Mouse (Mus musculus): ENCODE results near the gene Dspp. TPM values are rescaled to one million over a fixed set of nuclear protein-coding genes. Genes with fewer than 3 reads are reported as not detected.

The Dspp gene
- total and polyA plus RNA-seq, 3 experiments = not detected

GRCm38 (mm10) chr5:104183743-104184142 lies 13.2 kb downstream of the Dspp start:
- dilution Hi-C loops (cut with MboI; ENCODE audit: extremely low pct_ligation_motif_present, extremely low pct_unique_long_range_greater_than_20kb, low sequenced_read_pairs) = no loop called here
- no peaks in the 10 kb centered on the region for H3K27me3 ChIP-seq (replicated peaks)
- peaks cover 5% of the 10 kb centered on the region for H3K9me3 ChIP-seq (replicated peaks; ENCODE audit: low read length)
- H3K36me3 ChIP-seq (replicated peaks in 1 of 2; ENCODE audit: control insufficient read depth in 1 of 2, insufficient read depth in 1 of 2, low read length in 1 of 2) = no peaks in the 10 kb centered on the region
- no peak overlapping the region for H3K9ac ChIP-seq (ENCODE audit: insufficient read depth, low read depth)
- H3K4me1 ChIP-seq (ENCODE audit: control insufficient read depth in 1 of 2, insufficient read depth in 2 of 2) = no peaks in the 10 kb centered on the region
- in situ Hi-C loops (cut with MboI; ENCODE audit: low pct_ligation_motif_present, low pct_unique_long_range_greater_than_20kb, low sequenced_read_pairs) = no loop called here
- no peak overlapping the region for H3K4me2 ChIP-seq (ENCODE audit: insufficient read depth, low read depth, poor library complexity, severe bottlenecking)
- no peak overlapping the region for H3K27ac ChIP-seq (ENCODE audit: insufficient read depth, low read depth)
- H3K4me3 ChIP-seq (replicated peaks in 1 of 3; ENCODE audit: low read depth in 2 of 3, low read length in 2 of 3, poor library complexity in 1 of 3) = no peak overlapping the region
- TF ChIP-seq E2F4 (IDR thresholded peaks at IDR 0.05; ENCODE audit: insufficient replicate concordance, low read depth, low read length) (no peak), ZKSCAN1 (IDR thresholded peaks at IDR 0.05; ENCODE audit: borderline replicate concordance, low read depth, low read length) (no peak), HCFC1 (IDR thresholded peaks at IDR 0.05; ENCODE audit: low read depth, low read length) (no peak), USF1 (IDR thresholded peaks at IDR 0.05; ENCODE audit: low read depth, low read length) (no peak), BHLHE40 (IDR thresholded peaks at IDR 0.05; ENCODE audit: low read depth, low read length) (no peak), ZNF384 (IDR thresholded peaks at IDR 0.05; ENCODE audit: low read depth, low read length) (no peak), SMC3 (IDR thresholded peaks at IDR 0.05; ENCODE audit: low read depth, low read length) (no peak)
- no peaks in the 10 kb centered on the region for H3K79me2 ChIP-seq (replicated peaks; ENCODE audit: control insufficient read depth, extremely low read depth, insufficient read depth, poor library complexity, severe bottlenecking)
- DNase-seq (ENCODE audit: extremely low read depth) = no peak

- H3K27me3 ChIP-seq (replicated peaks) = no peaks in the 10 kb centered on the region
- no peak overlapping the region for H3K4me2 ChIP-seq (ENCODE audit: insufficient read depth, low read depth, poor library complexity, severe bottlenecking)
- no peaks in the 10 kb centered on the region for H3K36me3 ChIP-seq (replicated peaks in 1 of 2; ENCODE audit: control insufficient read depth in 1 of 2, insufficient read depth in 1 of 2, low read length in 1 of 2)
- H3K79me2 ChIP-seq (replicated peaks; ENCODE audit: control insufficient read depth, extremely low read depth, insufficient read depth, poor library complexity, severe bottlenecking) = no peaks in the 10 kb centered on the region
- TF ChIP-seq ETS1 (conservative IDR thresholded peaks at IDR 0.05; ENCODE audit: low read depth, low read length) = no peak
- TF ChIP-seq ZKSCAN1 (IDR thresholded peaks at IDR 0.05; ENCODE audit: borderline replicate concordance, low read depth, low read length) = no peak
- no peak for TF ChIP-seq PAX5 (IDR thresholded peaks at IDR 0.05; ENCODE audit: low read length)
- no peak for TF ChIP-seq E2F4 (IDR thresholded peaks at IDR 0.05; ENCODE audit: insufficient replicate concordance, low read depth, low read length)
- no peak for TF ChIP-seq BHLHE40 (IDR thresholded peaks at IDR 0.05; ENCODE audit: low read depth, low read length)
- TF ChIP-seq MAZ (IDR thresholded peaks at IDR 0.05; ENCODE audit: low read depth, low read length) = no peak
- no peak for TF ChIP-seq TCF12 (IDR thresholded peaks at IDR 0.05; ENCODE audit: low read depth, low read length)
- no peak overlapping the region for H3K27ac ChIP-seq (ENCODE audit: insufficient read depth, low read depth)
- H3K4me1 ChIP-seq (ENCODE audit: control insufficient read depth in 1 of 2, insufficient read depth in 2 of 2) = no peaks in the 10 kb centered on the region
- DNase-seq (ENCODE audit: extremely low read depth) = no peak
- in situ Hi-C loops (cut with MboI; ENCODE audit: low pct_ligation_motif_present, low pct_unique_long_range_greater_than_20kb, low sequenced_read_pairs) = no loop called here
- no peak overlapping the region for H3K9ac ChIP-seq (ENCODE audit: insufficient read depth, low read depth)
- H3K4me3 ChIP-seq (replicated peaks in 1 of 3; ENCODE audit: low read depth in 2 of 3, low read length in 2 of 3, poor library complexity in 1 of 3) = no peak overlapping the region
- dilution Hi-C loops (cut with MboI; ENCODE audit: extremely low pct_ligation_motif_present, extremely low pct_unique_long_range_greater_than_20kb, low sequenced_read_pairs) = no loop called here
- H3K9me3 ChIP-seq (replicated peaks; ENCODE audit: low read length) = peaks cover 2% of the 10 kb centered on the region
These were observed 16.8 kb downstream of the Dspp start for GRCm38 (mm10) chr5:104187281-104187680.

GRCm38 (mm10) chr5:104195086-104195485 lies 24.6 kb downstream of the Dspp start:
- Histone ChIP-seq H3K4me2 (ENCODE audit: insufficient read depth, low read depth, poor library complexity, severe bottlenecking) (no peak overlapping the region), H3K4me1 (ENCODE audit: control insufficient read depth in 1 of 2, insufficient read depth in 2 of 2) (no peaks in the 10 kb centered on the region), H3K27me3 (replicated peaks) (no peaks in the 10 kb centered on the region), H3K79me2 (replicated peaks; ENCODE audit: control insufficient read depth, extremely low read depth, insufficient read depth, poor library complexity, severe bottlenecking) (no peaks in the 10 kb centered on the region), H3K9me3 (replicated peaks; ENCODE audit: low read length) (no peaks in the 10 kb centered on the region), H3K36me3 (replicated peaks in 1 of 2; ENCODE audit: control insufficient read depth in 1 of 2, insufficient read depth in 1 of 2, low read length in 1 of 2) (no peaks in the 10 kb centered on the region), H3K9ac (ENCODE audit: insufficient read depth, low read depth) (no peak overlapping the region), H3K4me3 (replicated peaks in 1 of 3; ENCODE audit: low read depth in 2 of 3, low read length in 2 of 3, poor library complexity in 1 of 3) (no peak overlapping the region), H3K27ac (ENCODE audit: insufficient read depth, low read depth) (no peak overlapping the region)
- dilution Hi-C loops (cut with MboI; ENCODE audit: extremely low pct_ligation_motif_present, extremely low pct_unique_long_range_greater_than_20kb, low sequenced_read_pairs) (no loop called here), in situ Hi-C loops (cut with MboI; ENCODE audit: low pct_ligation_motif_present, low pct_unique_long_range_greater_than_20kb, low sequenced_read_pairs) (no loop called here)
- TF ChIP-seq MXI1 (IDR thresholded peaks at IDR 0.05; ENCODE audit: low read depth, low read length) (no peak), ZNF384 (IDR thresholded peaks at IDR 0.05; ENCODE audit: low read depth, low read length) (no peak), RAD21 (IDR thresholded peaks at IDR 0.05; ENCODE audit: low read depth, low read length) (no peak), MAX (IDR thresholded peaks at IDR 0.05; ENCODE audit: low read length) (no peak), CHD1 (IDR thresholded peaks at IDR 0.05; ENCODE audit: low read depth, low read length) (no peak), POLR2A (IDR thresholded peaks at IDR 0.05; ENCODE audit: low read depth, low read length) (no peak), KAT2A (IDR thresholded peaks at IDR 0.05; ENCODE audit: insufficient replicate concordance, low read length) (no peak), ETS1 (conservative IDR thresholded peaks at IDR 0.05; ENCODE audit: low read depth, low read length) (no peak), MYC (IDR thresholded peaks at IDR 0.05; ENCODE audit: low read depth, low read length) (no peak), POLR2AphosphoS2 (IDR thresholded peaks at IDR 0.05; ENCODE audit: low read depth, low read length) (no peak)
- DNase-seq (ENCODE audit: extremely low read depth) = no peak
